Mouse (Mus musculus) left cerebral cortex, postnatal 36 days (tissue): Measurements from ENCODE around the gene Rab5if. TPM values are rescaled to one million over a fixed set of nuclear protein-coding genes. Genes with fewer than 3 reads are reported as not detected.
A peak's percentile ranks its signal among the peaks of the same experiment; 100 is the strongest.
"Not testable (repeated sequence)": the region's sequence is repeated elsewhere in the genome, so short reads cannot be mapped to it uniquely, and the experiment has no call there.

Experiments
- DNase-seq, 2 experiments: peaks; one replicate each; pipeline ENCODE4 v3.0.0; 2021 to 2022; ENCODE audit warnings: low spot score in 2 of 2, mixed read lengths in 1 of 2
- intact Hi-C: fragments of 180-260 bp; cut with DNase I; formaldehyde crosslinking; loops from one replicate; pipeline ENCODE4 v1.15.1; 2025
- total RNA-seq, 2 experiments: library from RNA; stranded (reverse); gene quantifications; 2 replicates each; pipeline ENCODE4 v1.2.3; 2021

The Rab5if gene
- total RNA-seq = 100 to 1,000 TPM in 1 of 2 experiments, 10 to 100 TPM in 1; 89.8 to 102 TPM

DNA sequence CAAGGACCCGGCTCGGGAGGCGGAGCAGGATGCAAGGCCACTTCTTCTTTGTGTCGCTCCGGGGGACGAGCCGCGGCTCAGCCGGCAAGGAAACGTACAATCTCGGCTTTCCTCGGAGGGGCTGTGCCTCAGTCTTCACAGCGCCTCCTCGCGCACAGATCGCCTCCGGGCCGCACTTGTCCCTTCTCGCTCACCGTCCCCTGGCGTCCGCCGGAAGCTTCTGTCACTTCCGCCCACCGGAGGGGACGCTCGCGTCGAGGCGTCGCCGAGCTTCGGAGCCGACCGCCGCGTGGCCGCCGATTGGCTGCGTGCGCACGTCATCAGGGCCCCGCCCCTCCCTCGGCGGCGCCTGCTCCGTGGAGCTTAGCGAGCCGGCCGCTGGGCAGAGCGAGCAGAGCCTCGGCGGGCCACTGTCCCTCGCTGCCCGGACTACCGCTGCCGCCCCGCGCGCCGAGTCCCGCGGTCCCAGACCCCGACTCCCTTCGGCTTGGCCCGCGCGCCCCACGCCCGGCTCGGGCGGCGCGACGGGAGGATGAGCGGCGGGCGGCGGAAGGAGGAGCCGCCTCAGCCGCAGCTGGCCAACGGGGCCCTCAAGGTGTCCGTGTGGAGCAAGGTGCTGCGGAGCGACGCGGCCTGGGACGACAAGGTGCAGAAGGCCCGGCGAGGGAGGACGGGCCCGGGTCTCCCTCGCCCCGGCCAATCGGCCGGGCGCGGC, at the start of gene Rab5if:
TSS of gene Rab5if (plus strand) at position 357 of the 715 bp plus-strand sequence.
- DNase-seq = peak; percentile 99
- intact Hi-C loops = no loop called here

- intact Hi-C loops = no loop called here
- DNase-seq = no peak
These were observed 48.6 kb upstream of the Rab5if start for GRCm38 (mm10) chr2:156814344-156814801.

DNA sequence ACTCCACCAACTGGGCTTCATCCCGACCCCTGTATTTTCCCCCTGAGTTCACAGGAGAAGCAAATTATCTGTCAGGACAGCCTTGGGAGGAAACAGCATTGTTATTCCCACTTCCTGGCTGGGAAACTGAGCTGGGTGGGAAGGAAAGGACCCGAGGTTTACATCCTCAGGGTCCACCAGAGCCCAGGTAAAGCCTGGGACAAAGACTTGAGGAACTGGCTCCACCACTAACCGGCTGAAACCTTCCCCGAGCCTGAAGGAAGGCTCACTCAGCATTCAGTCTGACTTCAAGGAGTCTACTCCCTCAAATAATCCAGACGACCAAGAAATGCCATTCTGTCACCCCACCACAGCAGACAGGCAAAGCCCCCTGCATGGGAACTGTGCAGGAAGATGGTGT, 48.0 kb upstream of the Rab5if start:
- no peak for DNase-seq
- intact Hi-C loops = no loop called here

DNA sequence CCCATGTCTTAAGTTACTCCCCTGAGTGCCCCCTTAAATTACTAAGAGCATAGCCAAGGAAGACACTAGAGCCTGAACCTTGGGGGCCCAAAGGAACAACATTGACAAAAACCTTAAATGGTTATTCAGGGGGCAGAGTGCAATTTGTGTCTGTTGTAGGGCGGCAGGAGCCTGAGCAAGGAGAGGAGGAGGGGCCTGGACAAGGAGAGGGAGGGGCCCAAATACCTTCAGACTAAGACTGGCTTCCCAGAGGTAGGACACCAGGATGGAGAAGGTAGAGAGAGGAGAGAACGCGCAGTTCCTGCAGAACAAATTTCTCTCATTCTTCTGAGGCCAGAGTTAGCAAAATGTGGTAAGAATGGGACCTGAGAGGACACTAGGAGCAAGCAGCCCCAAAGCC, 47.5 kb upstream of the Rab5if start:
- intact Hi-C loops = no loop called here
- DNase-seq = no peak

GRCm38 (mm10) chr2:156816116-156816515, 46.8 kb upstream of the Rab5if start:
- intact Hi-C loops = no loop called here
- DNase-seq = no peak

DNA sequence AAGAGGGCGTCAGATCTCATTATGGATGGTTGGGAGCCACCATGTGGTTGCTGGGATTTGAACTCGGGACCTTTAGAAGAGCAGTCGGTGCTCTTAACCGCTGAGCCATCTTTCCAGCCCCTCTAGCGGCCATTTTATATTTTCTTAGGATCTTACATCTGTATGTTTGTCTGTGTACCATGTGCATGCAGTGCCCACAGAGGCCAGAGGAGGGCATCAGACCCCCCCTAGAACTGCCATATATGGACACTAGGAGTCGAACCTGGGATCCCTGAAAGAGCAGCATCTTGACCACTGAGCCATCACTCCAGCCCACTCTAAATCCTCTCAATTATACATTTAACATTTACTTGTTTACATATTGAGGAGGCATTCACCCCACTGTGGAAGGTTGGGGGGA, 37.8 kb upstream of the Rab5if start:
- intact Hi-C loops, DNase-seq: not testable (repeated sequence)

GRCm38 (mm10) chr2:156834336-156834735, 28.6 kb upstream of the Rab5if start:
- intact Hi-C loops = no loop called here

GRCm38 (mm10) chr2:156838839-156839238, 24.1 kb upstream of the Rab5if start:
- DNase-seq = no peak
- intact Hi-C loops = no loop called here

More at GRCm38 (mm10) chr2:156834336-156834735, 28.6 kb upstream of the Rab5if start:
- DNase-seq = no peak

DNA sequence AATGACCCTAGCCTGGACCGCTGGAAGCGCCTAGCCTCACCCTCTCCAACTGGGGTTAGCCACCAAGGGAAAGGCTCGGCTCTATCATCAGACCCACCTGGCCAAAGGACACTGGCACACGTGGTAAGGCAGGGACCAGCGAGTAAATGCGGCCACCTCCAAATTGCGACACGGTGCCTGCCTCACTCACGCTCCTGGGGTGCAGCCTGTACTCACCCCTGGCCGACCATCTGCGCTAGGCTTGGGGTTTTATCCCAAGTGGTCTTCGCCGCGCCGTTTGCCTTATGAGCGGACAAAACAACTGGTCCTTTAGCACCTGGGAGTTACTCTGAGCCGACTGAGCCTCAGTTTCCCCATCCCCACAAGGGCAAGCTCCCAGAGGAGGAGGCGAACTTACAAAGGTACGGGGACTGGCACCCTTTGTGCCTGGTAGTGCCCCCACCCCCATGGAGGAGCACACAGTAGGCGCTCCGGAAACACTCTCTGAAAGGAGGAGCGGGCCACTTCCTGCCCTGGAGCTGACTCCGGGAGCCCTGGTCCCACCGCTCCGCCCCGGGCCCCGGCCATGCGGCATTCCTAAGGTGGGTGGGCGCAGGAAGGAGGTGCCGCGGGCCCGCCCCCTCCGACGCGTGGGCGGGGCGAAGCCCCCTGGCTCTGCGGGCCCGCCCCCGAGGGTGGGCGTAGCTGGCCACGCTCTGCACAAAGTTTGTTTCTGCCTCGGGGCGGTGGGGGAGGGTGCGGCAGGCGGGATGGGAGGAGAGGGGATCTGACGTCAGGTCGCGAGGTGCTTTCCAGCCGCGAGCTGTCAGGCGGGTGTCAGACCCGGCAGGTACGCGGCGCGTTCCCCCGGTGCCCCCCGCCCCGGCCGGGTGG, 23.4 kb upstream of the Rab5if start, which contains the start of gene Tgif2:
TSS of gene Tgif2 (plus strand) at position 689 of the 873 bp plus-strand sequence.
- DNase-seq = no peak
- intact Hi-C loops = no loop called here

DNA sequence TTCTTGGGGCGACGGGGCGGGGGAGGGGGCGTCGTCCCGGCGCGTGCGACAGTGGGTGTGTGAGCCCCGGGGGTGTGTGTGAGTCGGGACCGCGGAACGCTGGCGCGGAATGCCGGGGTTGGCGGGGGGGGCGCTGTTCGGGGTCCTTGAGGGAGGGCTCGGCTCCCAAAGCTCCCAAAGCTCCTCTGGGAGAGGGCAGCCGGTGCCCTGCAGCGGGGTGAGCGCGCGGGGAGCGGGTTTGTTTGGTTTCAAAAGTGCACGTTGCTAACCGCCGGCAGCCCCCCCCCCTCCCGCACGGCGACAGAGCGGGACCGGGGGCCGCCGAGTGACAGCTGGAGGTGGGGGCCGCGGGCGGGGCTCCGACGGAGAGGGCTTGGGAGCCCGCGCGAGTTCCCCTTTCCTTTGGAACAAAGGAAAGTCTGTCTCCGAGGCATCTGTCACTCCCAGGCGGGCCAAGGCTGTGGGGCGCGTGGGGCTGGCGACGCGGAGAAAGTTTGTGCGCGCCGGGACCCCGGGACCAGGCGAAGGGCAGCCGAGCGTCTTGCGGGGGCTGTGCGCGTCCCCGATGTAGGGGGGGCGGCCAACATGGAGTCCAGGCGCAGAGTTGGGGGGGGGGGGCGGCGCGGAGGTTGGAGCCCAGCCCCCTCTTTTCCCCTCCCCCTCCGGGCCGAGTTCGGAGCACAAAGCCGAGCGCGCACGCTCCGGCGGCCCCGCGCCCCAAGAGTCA, 22.5 kb upstream of the Rab5if start:
- intact Hi-C loops = no loop called here
- no peak for DNase-seq

GRCm38 (mm10) chr2:156841028-156841840, 21.7 kb upstream of the Rab5if start:
- peak; percentile 67 to 72 for DNase-seq
- intact Hi-C loops = no loop called here

DNA sequence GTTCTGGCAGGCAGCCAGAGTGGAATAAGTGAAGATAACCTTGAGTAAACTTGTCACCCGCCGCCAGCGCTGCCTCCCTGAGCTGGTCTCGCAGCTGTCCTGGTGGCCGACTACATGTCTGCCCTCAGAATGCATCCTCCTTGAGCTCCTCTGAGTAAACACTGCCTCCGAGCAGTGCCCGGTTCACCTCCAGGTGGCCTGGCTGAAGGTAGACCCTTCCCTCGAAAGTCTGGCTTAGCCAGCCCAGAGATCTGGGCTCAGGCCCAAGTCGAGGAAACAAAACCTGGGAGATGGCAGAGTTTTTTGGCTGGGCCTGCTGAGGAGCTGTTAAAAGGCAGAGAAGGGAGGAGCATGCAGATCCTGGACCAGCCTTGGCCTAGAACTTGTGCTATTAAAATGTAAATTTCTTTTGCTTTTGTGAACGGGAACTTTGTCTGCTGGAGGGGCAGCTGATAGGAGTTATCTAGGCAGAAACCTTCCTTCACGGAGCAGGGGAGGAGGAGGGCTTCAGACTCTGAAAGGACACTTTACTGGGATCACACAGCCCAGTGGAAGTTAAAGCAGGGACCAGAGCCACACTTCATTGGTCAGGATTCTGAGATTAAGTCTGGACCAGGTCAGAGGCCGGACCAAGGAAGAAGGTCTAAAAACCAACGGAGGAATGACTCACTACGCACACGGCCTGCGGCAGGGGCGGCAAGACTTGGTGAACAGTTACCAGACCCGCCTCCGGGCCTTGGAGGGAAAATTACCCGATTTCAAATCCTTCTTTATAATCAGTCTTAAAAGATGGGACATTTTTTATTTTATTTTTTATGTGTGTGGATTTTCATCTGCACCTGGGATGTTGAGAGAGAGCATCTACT, 20.9 kb upstream of the Rab5if start:
- intact Hi-C loops = no loop called here
- no peak for DNase-seq

DNA sequence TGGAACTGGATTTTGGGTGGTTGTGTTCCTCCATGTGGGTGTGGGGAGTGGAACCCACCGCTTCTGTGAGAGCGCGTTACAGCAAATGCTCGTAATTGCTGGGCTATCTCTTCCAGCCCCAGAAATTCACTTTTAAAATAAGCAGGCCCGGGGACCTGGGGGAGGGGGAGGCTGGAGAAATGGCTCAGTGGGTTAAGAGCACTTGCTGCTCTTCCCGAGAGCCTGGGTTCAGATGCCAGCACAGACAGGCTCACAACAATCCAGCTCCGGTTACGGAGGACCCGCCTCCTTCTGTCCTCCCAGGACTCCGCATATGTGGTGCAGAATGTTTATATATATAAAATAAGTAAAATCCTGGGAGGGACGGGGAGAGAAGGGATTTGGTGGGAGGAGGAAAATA, 20.2 kb upstream of the Rab5if start:
- intact Hi-C loops = no loop called here
- no peak for DNase-seq

DNA sequence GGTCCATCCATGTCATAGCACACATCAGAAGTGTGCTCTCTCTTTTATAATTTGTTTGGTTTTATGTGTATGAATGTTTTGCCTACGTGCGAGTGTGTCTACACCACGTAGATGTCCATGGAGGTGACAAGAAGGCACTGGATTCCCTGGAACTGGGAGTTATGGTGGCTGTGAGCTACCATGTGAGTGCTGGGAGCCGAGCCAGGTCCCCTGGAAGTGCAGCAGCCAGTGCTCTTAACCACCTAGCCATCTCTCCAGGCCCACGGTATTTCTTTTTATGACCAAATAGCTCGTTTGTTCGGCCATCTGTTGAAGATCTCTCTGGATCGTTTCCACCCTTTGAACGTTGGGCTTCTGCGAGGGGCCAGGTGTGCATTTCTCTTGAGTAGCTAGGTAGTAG, 19.6 kb upstream of the Rab5if start:
- no peak for DNase-seq
- intact Hi-C loops = no loop called here

GRCm38 (mm10) chr2:156844715-156845114, 18.2 kb upstream of the Rab5if start:
- intact Hi-C loops = no loop called here
- no peak for DNase-seq

DNA sequence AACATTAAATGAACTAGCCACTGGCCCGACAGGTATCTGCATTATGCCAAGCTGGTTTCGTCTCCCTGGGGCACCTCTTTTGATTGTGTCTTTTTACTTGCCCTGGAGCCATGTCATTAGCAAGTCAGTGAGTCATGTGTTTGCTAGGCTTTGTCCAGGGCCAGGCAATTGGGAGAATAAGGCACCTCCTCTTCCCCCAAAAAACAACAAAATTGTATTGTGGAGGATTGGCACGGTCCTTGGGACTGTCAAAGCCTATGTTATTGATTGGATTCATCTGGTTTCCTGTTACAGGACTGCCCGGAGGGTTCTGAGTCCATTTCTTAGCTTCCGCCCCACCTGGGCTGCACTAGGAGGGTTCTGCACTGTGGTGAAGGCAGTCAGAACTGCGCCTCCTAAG, 15.3 kb upstream of the Rab5if start:
- intact Hi-C loops = no loop called here
- DNase-seq = no peak

- DNase-seq = no peak
- intact Hi-C loops = no loop called here
These were observed 14.3 kb upstream of the Rab5if start for GRCm38 (mm10) chr2:156848526-156849182.

DNA sequence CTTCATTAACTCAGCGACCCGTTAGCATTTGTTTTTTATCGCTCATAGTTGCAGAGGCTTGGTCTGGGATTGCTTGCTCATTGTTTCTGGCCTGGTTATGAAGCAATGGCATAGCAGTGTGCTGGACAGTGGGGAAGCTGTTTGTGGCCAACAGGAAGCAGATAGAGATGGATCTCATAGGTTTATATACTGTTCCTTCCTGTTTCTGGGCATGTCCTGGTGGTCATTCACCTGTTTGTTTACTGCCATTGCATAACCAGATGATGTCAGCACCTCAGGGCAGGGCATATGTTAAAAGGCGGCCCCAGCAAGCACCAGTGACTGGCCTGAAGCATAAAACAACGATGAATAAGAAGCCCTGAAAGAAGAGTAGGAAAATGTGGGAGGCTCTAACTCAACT, 12.4 kb upstream of the Rab5if start:
- intact Hi-C loops = no loop called here

More for the DNA sequence above, 12.4 kb upstream of the Rab5if start:
- DNase-seq = no peak
